Mouse (Mus musculus) intestine, embryonic 15.5 days (tissue): Measurements from ENCODE around the gene Cryab. TPM values are rescaled to one million over a fixed set of nuclear protein-coding genes. Genes with fewer than 3 reads are reported as not detected.

Experiments
- polyA plus RNA-seq: library from polyadenylated mRNA; unstranded; fragments of >200 nt; fragmentation: Nextera tagmentation; extraction: Ambion mirVana; gene quantifications from 2 replicates; pipeline ENCODE4 v1.2.1, GENCODE M21; 2015

Gene Cryab
- polyA plus RNA-seq, 1 experiment from 2014 or later, result 62.6 TPM

Other genes with a start within 250 kb of the Cryab start
- gene Pts, start 222.6 kb upstream of the Cryab start, polyA plus RNA-seq, result 93.9 and 94.1 TPM in 2 replicates
- gene Il18, start 196.5 kb upstream of the Cryab start, polyA plus RNA-seq, result 17.6 and 18.8 TPM in 2 replicates
- gene Bco2, start 196.1 kb upstream of the Cryab start, polyA plus RNA-seq, result 3.4 and 4.4 TPM in 2 replicates
- gene Tex12, start 190.0 kb upstream of the Cryab start, polyA plus RNA-seq, result 0.16 and 0.19 TPM in 2 replicates
- 544 and 560 TPM in 2 replicates for gene Sdhd, start 147.5 kb upstream of the Cryab start, polyA plus RNA-seq
- 314 TPM in 2 replicates for gene Timm8b, start 147.4 kb upstream of the Cryab start, polyA plus RNA-seq
- gene Pih1d2, start 134.0 kb upstream of the Cryab start, polyA plus RNA-seq, result 2.1 and 2.9 TPM in 2 replicates
- gene Nkapd1, start 133.9 kb upstream of the Cryab start, polyA plus RNA-seq, result 17.5 and 20.4 TPM in 2 replicates
- gene Dlat, start 91.5 kb upstream of the Cryab start, polyA plus RNA-seq, result 58.7 and 63.5 TPM in 2 replicates
- 6.1 and 6.8 TPM in 2 replicates for gene Dixdc1, start 11.8 kb upstream of the Cryab start, polyA plus RNA-seq
- 15.9 and 18.7 TPM in 2 replicates for gene 2310030G06Rik, start 4.8 kb upstream of the Cryab start, polyA plus RNA-seq
- 5.3 and 5.4 TPM in 2 replicates for gene Hspb2, start 1.0 kb downstream of the Cryab start, polyA plus RNA-seq
- 11.0 and 11.6 TPM in 2 replicates for gene Fdxacb1, start 16.9 kb downstream of the Cryab start, polyA plus RNA-seq
- 40.8 and 42.8 TPM in 2 replicates for gene Alg9, start 23.7 kb downstream of the Cryab start, polyA plus RNA-seq
- gene 1110032A03Rik, start 24.2 kb downstream of the Cryab start, polyA plus RNA-seq, result 26.1 and 30.6 TPM in 2 replicates
- gene Ppp2r1b, start 94.0 kb downstream of the Cryab start, polyA plus RNA-seq, result 62.8 and 65.7 TPM in 2 replicates